Mouse (Mus musculus) stomach, embryonic 16.5 days (tissue): ENCODE data around the gene Cfap20. TPM values are rescaled to one million over a fixed set of nuclear protein-coding genes. Genes with fewer than 3 reads are reported as not detected.

Experiments used
- ATAC-seq: fragments of 200-750 bp; cut with Nextera tagmentation; 2 replicates; pipeline ENCODE4 v1.8.0; 2017; ENCODE audit warnings: moderate number of reproducible peaks, moderate TSS enrichment; ENCODE audit not compliant: insufficient read depth, low FRiP score
- H3K27ac ChIP-seq: fragments of 300-500 bp; sonication (generic); 2 replicates; pipeline ENCODE4 v1.5.1; 2014; ENCODE audit warnings: low read length
- H3K27me3 ChIP-seq: fragments of 300-500 bp; sonication (generic); 2 replicates; pipeline ENCODE4 v1.6.1; 2014; ENCODE audit warnings: low read length, control low read depth, mixed read lengths; ENCODE audit not compliant: control insufficient read depth, insufficient read depth
- H3K36me3 ChIP-seq: fragments of 300-500 bp; sonication (generic); 2 replicates; pipeline ENCODE4 v1.6.1; 2014; ENCODE audit warnings: low read length; ENCODE audit not compliant: control insufficient read depth, insufficient read depth
- H3K4me1 ChIP-seq: fragments of 300-500 bp; sonication (generic); 2 replicates; pipeline ENCODE4 v1.6.1; 2014; ENCODE audit warnings: low read length, control low read depth, mixed read lengths; ENCODE audit not compliant: control insufficient read depth, insufficient read depth
- H3K4me2 ChIP-seq: fragments of 300-500 bp; sonication (generic); 2 replicates; pipeline ENCODE4 v1.6.1; 2014; ENCODE audit warnings: low read depth, low read length, mixed read lengths
- H3K4me3 ChIP-seq: fragments of 300-500 bp; sonication (generic); replicated peaks from 2 replicates; pipeline ENCODE4 v1.5.1; 2014; ENCODE audit warnings: mild to moderate bottlenecking, low read length
- H3K9ac ChIP-seq: fragments of 300-500 bp; sonication (generic); 2 replicates; pipeline ENCODE4 v1.6.1; 2014; ENCODE audit warnings: low read length
- H3K9me3 ChIP-seq: fragments of 300-500 bp; sonication (generic); replicated peaks from 2 replicates; pipeline ENCODE4 v1.6.1; 2016; ENCODE audit warnings: low read length, control low read depth; ENCODE audit not compliant: control insufficient read depth
- WGBS: fragments of 180-500 bp; shearing (Covaris S2); extraction: QIAGEN DNeasy Blood & Tissue Kit; methylation state at CpG from one replicate; pipeline ENCODE4 v1.1.7; 2014; 5-methylcytosine and 5-hydroxymethylcytosine counted together
- polyA plus RNA-seq: library from polyadenylated mRNA; unstranded; fragments of >200 nt; fragmentation: Nextera tagmentation; extraction: Ambion mirVana; gene quantifications from 2 replicates; pipeline ENCODE4 v1.2.1, GENCODE M21; 2015

The Cfap20 gene
- polyA plus RNA-seq, 1 experiment from 2014 or later, result 123 TPM

DNA sequence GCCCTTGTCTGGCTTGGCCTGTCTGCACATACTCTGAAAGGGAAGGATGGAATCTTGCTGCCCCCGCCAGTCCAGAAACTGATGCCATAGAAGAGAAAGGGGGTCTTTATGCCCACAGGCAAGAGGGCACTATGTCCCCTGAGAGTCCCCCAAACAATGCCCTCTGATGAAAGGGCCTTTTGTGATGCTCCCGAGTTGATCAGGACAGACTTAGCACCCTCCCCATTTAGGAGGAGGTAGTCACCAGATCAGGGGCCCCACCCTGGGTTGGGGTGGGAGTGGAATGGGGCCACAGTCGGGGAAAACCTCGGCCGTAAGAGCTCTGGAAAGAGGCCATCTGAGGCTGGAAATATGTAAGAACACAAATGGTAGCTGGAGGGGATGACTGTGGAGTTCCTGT, 37.5 kb downstream of the Cfap20 start:
- peak overlapping the region; percentile 25; the same call in 1 of the 2 replicates for H3K27ac ChIP-seq
- H3K9ac ChIP-seq, result no peak overlapping the region
- no peak overlapping the region for H3K4me3 ChIP-seq
- H3K4me2 ChIP-seq, result no peak overlapping the region
- peaks cover 6% of the 10 kb centered on the region for H3K4me1 ChIP-seq
- no peaks in the 10 kb centered on the region for H3K9me3 ChIP-seq
- no peaks in the 10 kb centered on the region for H3K36me3 ChIP-seq
- no peaks in the 10 kb centered on the region for H3K27me3 ChIP-seq
- ATAC-seq, result no peak
- WGBS, result 38% methylated on average over 5 of the region's 5 CpGs

DNA sequence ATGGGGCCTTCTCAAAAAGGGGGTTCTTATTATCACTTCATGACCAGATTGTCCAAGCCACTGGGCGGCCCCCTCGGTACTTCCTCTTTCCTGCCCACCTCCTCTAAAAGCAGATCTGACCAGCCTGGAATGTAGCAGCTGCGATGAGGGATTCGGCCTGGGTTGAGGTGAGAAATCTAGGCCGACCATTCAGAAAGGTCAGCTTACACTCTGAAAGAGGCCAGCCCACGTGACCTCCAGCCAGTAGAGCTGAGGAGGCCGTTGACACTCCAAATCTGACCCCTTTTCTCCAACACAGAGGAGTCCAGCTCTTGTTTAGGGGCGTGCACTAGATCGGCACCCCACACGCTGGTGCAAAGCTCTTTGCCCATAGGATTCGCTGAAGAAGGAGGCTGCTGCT, 37.9 kb downstream of the Cfap20 start:
- Histone ChIP-seq H3K27ac (peak overlapping the region; percentile 25; the same call in 1 of the 2 replicates), H3K4me3 (no peak overlapping the region), H3K36me3 (no peaks in the 10 kb centered on the region), H3K9me3 (no peaks in the 10 kb centered on the region), H3K4me1 (peaks cover 6% of the 10 kb centered on the region), H3K4me2 (no peak overlapping the region), H3K9ac (no peak overlapping the region), H3K27me3 (no peaks in the 10 kb centered on the region)
- WGBS, result 47% methylated on average over 11 of the region's 11 CpGs
- no peak; the same call in 1 of the 2 replicates for ATAC-seq

DNA sequence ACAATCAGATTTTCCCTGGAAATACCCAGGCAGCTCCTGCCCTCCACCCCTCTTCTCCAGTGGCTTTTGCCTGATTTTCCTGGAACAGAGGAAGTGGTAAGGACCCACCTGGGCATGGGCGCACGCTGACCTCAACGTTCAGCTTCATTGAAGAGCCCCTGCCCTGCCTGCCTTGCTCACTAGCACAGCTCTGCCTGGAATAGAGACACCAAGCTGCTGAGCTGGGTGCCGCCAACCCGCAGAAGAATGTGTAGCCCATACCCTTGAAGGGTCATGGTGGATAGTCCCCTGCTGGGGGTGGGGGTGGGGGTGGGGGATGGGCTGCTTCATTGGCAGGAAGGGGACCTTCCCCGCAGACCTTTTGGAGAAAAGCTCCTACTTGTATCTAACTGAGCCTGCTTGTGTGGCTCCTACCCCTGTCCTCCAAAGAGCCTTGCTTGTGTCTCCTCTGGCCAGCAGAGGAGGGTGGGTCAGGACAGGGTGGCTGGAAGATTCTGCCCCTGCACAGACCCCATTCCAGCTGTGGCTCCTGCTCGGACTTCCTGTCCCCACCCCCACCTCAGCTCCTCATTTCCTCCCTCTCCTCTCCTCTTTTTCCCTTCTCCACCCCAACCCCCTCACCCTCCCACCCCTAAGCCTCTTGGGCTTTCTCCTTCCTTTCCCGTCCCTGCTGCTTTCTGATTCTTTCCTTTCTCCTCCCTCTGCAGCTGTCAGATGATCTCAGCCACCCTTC, 39.3 kb downstream of the Cfap20 start:
- H3K9me3 ChIP-seq, result no peaks in the 10 kb centered on the region
- H3K36me3 ChIP-seq, result no peaks in the 10 kb centered on the region
- H3K27ac ChIP-seq, result peak overlapping the region; percentile 38; the same call in 1 of the 2 replicates
- 33% methylated on average over 8 of the region's 8 CpGs for WGBS
- peak; percentile 9; the same call in 1 of the 2 replicates for ATAC-seq
- peaks cover 6% of the 10 kb centered on the region for H3K4me1 ChIP-seq
- no peaks in the 10 kb centered on the region for H3K27me3 ChIP-seq
- H3K4me3 ChIP-seq, result no peak overlapping the region
- H3K4me2 ChIP-seq, result no peak overlapping the region
- H3K9ac ChIP-seq, result no peak overlapping the region; the same call in 1 of the 2 replicates

DNA sequence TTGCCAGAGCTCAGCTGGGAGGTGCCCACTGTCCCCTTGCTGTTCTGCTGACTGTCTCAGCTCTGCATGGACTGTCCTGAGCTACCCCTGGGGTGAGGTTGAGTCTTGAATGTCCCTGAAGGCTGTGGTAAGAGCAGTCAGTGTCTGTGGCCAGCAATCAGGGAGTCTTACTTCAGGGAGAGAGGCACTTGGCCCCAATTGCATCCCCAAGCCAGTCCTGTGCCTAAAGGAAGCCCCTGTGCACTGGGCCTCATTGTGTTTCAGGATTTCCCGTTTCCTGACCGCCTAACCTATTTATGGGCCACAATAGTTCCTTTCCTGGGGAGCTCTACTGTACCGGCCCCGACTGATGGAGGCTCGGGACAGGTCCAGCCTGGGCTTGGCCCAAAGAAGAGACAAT, 42.1 kb downstream of the Cfap20 start:
- Histone ChIP-seq H3K27me3 (no peaks in the 10 kb centered on the region), H3K4me1 (peaks cover 6% of the 10 kb centered on the region), H3K4me3 (no peak overlapping the region), H3K27ac (peak overlapping the region; percentile 41; the same call in 1 of the 2 replicates), H3K9me3 (no peaks in the 10 kb centered on the region), H3K36me3 (no peaks in the 10 kb centered on the region), H3K4me2 (no peak overlapping the region), H3K9ac (no peak overlapping the region)
- no peak; the same call in 1 of the 2 replicates for ATAC-seq
- 68% methylated on average over 5 of the region's 5 CpGs for WGBS

DNA sequence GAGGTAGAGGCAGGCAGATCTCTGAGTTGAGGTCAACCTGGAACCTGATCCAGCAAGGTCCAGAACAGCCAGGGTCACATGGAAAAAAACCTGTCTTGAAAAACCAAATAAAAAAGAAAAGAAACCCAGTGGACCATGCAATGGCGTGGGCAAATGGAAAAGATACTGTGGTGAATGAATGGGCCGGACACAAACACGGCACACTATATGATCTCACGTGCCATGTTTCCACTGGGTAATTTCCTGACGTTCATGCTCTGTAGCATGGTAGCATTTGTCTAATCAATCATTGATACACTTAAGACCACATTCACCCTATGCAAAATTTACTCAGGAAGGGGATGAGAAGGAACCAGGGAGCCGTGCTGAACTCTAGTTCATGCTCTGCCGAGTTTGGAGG, 43.6 kb downstream of the Cfap20 start:
- Histone ChIP-seq H3K36me3 (no peaks in the 10 kb centered on the region), H3K4me2 (no peak overlapping the region), H3K9ac (no peak overlapping the region), H3K9me3 (no peaks in the 10 kb centered on the region), H3K27ac (no peak overlapping the region), H3K4me3 (no peak overlapping the region), H3K27me3 (no peaks in the 10 kb centered on the region), H3K4me1 (no peaks in the 10 kb centered on the region)
- WGBS, result 66% methylated on average over 7 of the region's 7 CpGs
- ATAC-seq, result no peak

DNA sequence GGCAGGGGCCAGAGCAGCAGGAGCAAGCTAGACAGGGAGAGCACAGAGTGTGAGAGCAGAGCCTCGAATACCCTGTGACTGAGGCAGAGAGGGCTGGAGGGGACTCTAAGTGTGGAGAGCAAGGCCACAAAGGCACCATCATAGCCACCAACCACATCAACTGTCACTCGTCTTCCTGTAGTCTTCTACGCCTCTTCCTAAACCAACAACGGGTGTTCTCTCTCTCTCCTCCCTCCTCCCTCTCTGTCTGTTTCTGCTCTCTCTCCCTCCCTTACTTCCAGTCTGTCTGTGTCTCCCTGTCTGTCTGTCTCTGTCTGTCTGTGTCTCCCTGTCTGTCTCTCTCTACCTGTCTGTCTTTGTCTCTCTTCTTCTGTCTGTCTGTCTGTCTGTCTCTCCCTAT, 44.4 kb downstream of the Cfap20 start:
- WGBS, result 49% methylated on average over 4 of the region's 4 CpGs
- ATAC-seq, result no peak
- H3K4me1 ChIP-seq, result no peaks in the 10 kb centered on the region
- no peak overlapping the region for H3K4me2 ChIP-seq
- no peaks in the 10 kb centered on the region for H3K27me3 ChIP-seq
- no peak overlapping the region for H3K9ac ChIP-seq
- H3K4me3 ChIP-seq, result no peak overlapping the region
- H3K36me3 ChIP-seq, result no peaks in the 10 kb centered on the region
- H3K27ac ChIP-seq, result no peak overlapping the region
- no peaks in the 10 kb centered on the region for H3K9me3 ChIP-seq

DNA sequence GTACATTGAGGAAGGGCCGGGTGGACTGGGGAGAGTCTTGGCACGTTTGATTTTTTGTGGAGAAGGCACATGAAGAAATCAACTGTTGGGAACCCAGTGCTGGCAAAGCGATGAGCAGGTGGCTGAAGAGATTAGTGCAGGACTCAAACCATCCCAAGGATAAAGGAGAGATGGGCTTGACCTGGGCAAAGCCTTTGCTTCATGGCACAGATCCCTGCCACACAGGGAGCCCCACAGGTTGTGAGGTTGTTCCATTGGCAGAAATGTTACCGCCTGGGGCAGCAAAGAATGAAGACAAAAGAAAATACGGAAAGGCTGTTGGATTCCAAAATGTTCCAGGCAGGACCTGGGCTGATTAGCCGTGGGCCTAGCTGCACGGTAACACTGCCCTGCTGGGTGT, 46.7 kb downstream of the Cfap20 start:
- 76% methylated on average over 7 of the region's 7 CpGs for WGBS
- no peak overlapping the region for H3K4me2 ChIP-seq
- H3K4me1 ChIP-seq, result no peaks in the 10 kb centered on the region
- no peak overlapping the region for H3K9ac ChIP-seq
- no peak overlapping the region for H3K27ac ChIP-seq
- H3K27me3 ChIP-seq, result no peaks in the 10 kb centered on the region
- ATAC-seq, result no peak
- H3K4me3 ChIP-seq, result no peak overlapping the region
- no peaks in the 10 kb centered on the region for H3K36me3 ChIP-seq
- H3K9me3 ChIP-seq, result no peaks in the 10 kb centered on the region

DNA sequence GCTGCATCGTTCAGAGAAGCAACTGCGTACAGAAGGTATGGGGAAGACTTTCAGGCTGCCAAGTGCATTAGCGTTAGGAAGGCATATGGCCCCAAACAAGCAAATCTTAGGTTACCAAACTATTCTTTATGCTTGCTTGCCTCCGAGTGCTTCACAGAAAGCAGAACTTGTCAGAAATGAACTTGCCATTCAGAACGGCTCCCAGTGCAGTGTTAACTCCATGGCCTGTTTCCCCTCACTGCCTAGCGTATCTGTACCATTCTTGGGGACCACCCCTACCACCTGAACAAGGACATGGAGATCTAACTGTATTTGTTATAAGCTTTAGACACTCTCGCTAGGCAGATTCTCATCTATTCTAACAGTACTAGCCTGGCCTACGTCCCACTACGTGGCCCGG, 47.4 kb downstream of the Cfap20 start:
- H3K9me3 ChIP-seq, result no peaks in the 10 kb centered on the region
- no peak overlapping the region for H3K4me2 ChIP-seq
- ATAC-seq, result no peak
- H3K4me1 ChIP-seq, result no peaks in the 10 kb centered on the region
- no peak overlapping the region for H3K27ac ChIP-seq
- H3K36me3 ChIP-seq, result no peaks in the 10 kb centered on the region
- H3K9ac ChIP-seq, result no peak overlapping the region
- 84% methylated on average over 10 of the region's 10 CpGs for WGBS
- H3K27me3 ChIP-seq, result no peaks in the 10 kb centered on the region
- H3K4me3 ChIP-seq, result no peak overlapping the region

DNA sequence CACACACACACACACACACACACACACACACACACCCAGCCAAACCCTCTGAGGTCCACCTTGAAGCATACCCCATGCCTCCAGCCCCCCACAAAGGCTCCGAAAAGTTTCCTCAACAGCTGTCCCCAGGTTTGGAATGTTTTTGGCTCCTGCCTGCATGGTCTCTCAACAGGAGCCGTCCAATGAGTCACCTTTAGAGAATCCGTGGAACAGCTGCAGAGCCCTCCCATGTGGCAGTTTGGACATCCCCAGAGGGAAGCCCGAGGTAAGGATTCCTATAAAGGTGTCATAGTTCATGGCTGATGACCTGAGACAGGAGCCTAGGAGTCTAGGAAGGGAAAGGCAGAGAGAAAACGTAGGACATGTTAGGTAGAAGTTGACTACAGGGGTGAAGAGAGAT, 48.6 kb downstream of the Cfap20 start:
- ATAC-seq, result no peak
- Histone ChIP-seq H3K36me3 (no peaks in the 10 kb centered on the region), H3K27me3 (no peaks in the 10 kb centered on the region), H3K27ac (no peak overlapping the region), H3K9ac (no peak overlapping the region), H3K9me3 (no peaks in the 10 kb centered on the region), H3K4me1 (no peaks in the 10 kb centered on the region), H3K4me2 (no peak overlapping the region), H3K4me3 (no peak overlapping the region)
- 57% methylated on average over 5 of the region's 5 CpGs for WGBS
